Mouse (Mus musculus) Patski (cell line): ENCODE measurements around the gene Nebl. TPM values are rescaled to one million over a fixed set of nuclear protein-coding genes. Genes with fewer than 3 reads are reported as not detected.

Experiments used
- ATAC-seq: fragments of 100-300 bp; one replicate; pipeline ENCODE4 v1.8.0; 2021
- CTCF ChIA-PET: fragments of 350-600 bp; sonication (Branson Sonifier 250); formaldehyde crosslinking; loops from one replicate; lab custom pipeline; 2022; ENCODE audit warnings: inconsistent platforms; lab: Charles Lee
- POLR2A ChIA-PET: fragments of 350-600 bp; sonication (Branson Sonifier 250); formaldehyde crosslinking; loops from one replicate; lab custom pipeline; 2022; ENCODE audit warnings: antibody characterized with exemption, inconsistent platforms; lab: Charles Lee
- DNase-seq: peaks from one replicate; pipeline ENCODE4 v3.0.0-alpha.2; 2011; ENCODE audit warnings: low read depth, low spot score
- H3K27me3 ChIP-seq: fragments of 371-371 bp; one replicate; pipeline ENCODE4 v1.5.1; 2021
- CTCF ChIP-seq: fragments of 100-300 bp; IDR thresholded peaks from one replicate; pipeline ENCODE4 v1.5.1; 2021
- in situ Hi-C: fragments of 300-500 bp; cut with MboI; formaldehyde crosslinking; loops from 3 replicates; pipeline ENCODE4 v1.11.1; 2018; ENCODE audit warnings: low pct_unique_long_range_greater_than_20kb, mixed read lengths
- polyA plus RNA-seq: library from polyadenylated mRNA; unstranded; gene quantifications from one replicate; pipeline ENCODE4 v1.2.3, GENCODE M21; 2021

The Nebl gene
- polyA plus RNA-seq, 1 experiment from 2014 or later = 0.33 TPM

DNA sequence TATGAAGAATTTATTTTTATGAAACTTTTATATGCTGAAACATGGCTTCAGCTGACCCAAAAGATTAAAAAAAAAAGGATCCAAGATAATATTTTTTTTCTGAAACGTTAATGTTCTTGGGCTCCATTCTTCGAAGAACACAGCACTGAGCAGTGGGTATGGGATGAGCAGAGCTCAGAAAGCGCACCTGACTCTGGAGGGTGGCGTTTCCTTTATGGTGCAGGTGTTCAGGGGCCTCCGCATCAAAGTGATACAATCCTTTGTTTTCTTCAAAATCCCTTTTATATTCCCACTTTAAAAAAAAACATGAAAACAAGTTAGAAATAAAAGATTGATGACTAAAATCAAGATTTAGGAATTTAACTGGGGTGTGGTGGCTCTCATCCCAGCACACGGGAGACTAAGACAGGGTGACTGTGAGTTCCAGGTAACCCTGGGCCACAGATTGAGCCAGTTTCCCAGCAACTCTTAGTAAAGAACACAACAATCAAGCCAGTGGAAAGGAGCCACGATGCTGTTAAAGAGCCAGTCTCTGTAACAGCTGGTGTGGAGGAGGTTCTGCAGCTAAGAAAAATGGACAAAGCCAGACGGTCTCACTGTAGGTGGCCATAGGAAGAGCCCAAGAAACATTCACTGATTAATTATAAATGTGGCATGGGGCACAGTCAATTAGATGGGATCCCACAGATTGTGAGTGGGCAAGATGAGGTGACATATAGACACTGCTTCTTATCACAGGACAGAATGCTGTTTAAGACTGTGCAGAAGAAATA lies 317.6 kb downstream of the Nebl start:
- CTCF ChIA-PET = interaction anchor here (0.7 kb wide), 1 partner anchor 653 kb away, joined by 3 read pairs; no protein-coding TSS in a partner anchor
- POLR2A ChIA-PET = no interaction called here
- TF ChIP-seq CTCF = no peak
- in situ Hi-C loops = loop anchor here (10.0 kb wide), 1 partner anchor 1049 kb away; no protein-coding TSS in a partner anchor
- no peak for DNase-seq
- no peaks in the 10 kb centered on the region for H3K27me3 ChIP-seq
- no peak for ATAC-seq

DNA sequence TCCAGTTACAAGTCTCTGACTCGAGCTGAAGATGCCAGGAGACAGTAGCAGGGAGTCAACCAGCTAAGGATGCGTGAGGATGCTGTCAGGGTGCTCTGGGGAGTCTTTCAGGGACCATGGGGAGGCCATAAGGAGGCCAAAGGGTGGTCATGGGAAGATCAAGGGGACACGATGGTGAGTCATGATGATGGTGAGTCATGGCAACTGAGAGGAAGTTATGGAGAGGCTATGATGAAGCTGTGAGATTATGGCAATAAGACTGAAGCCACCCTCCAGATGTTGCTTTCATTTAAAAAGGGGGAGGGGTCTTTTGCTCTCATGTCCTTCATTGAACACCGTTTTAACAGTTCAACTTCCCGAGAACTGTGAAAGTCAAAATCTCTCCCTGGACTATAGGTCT lies 322.0 kb downstream of the Nebl start:
- no peak for DNase-seq
- ChIA-PET POLR2A (no interaction called here), CTCF (no interaction called here)
- no peak for TF ChIP-seq CTCF
- no peak for ATAC-seq
- H3K27me3 ChIP-seq = no peaks in the 10 kb centered on the region
- in situ Hi-C loops = no loop called here

GRCm38 (mm10) chr2:17405899-17406531 lies 325.2 kb downstream of the Nebl start:
- CTCF ChIA-PET = no interaction called here

GRCm38 (mm10) chr2:17402511-17402910 lies 328.8 kb downstream of the Nebl start:
- ChIA-PET CTCF (interaction anchor here (1.4 to 1.8 kb wide), 3 partner anchors 9 to 23 kb away, joined by 3 to 5 read pairs (median 5); no protein-coding TSS in a partner anchor), POLR2A (no interaction called here)
- H3K27me3 ChIP-seq = peaks cover 8% of the 10 kb centered on the region
- DNase-seq (no peak), ATAC-seq (no peak)
- in situ Hi-C loops = no loop called here
- no peak for TF ChIP-seq CTCF

More at GRCm38 (mm10) chr2:17405899-17406531, 325.2 kb downstream of the Nebl start:
- no peak for TF ChIP-seq CTCF
- in situ Hi-C loops = no loop called here
- no peaks in the 10 kb centered on the region for H3K27me3 ChIP-seq
- POLR2A ChIA-PET = no interaction called here
- ATAC-seq (no peak), DNase-seq (no peak)

GRCm38 (mm10) chr2:17396235-17396634 lies 335.0 kb downstream of the Nebl start:
- CTCF ChIA-PET = interaction anchor here (1.1 kb wide), 1 partner anchor 15 kb away, joined by 3 read pairs; no protein-coding TSS in a partner anchor
- ATAC-seq = no peak
- POLR2A ChIA-PET = no interaction called here
- H3K27me3 ChIP-seq = peaks cover 8% of the 10 kb centered on the region
- no peak for DNase-seq
- in situ Hi-C loops = no loop called here
- no peak for TF ChIP-seq CTCF

GRCm38 (mm10) chr2:17391389-17391788 lies 339.9 kb downstream of the Nebl start:
- CTCF ChIA-PET = interaction anchor here (1.3 kb wide), 1 partner anchor 20 kb away, joined by 3 read pairs; no protein-coding TSS in a partner anchor
- H3K27me3 ChIP-seq = no peaks in the 10 kb centered on the region
- DNase-seq (no peak), ATAC-seq (no peak)
- no peak for TF ChIP-seq CTCF
- POLR2A ChIA-PET = no interaction called here
- in situ Hi-C loops = no loop called here

GRCm38 (mm10) chr2:17390513-17391200 lies 340.6 kb downstream of the Nebl start:
- CTCF ChIA-PET = interaction anchor here (1.3 kb wide), 1 partner anchor 21 kb away, joined by 3 read pairs; no protein-coding TSS in a partner anchor

GRCm38 (mm10) chr2:17389886-17390285 lies 341.4 kb downstream of the Nebl start:
- no peak for ATAC-seq
- no peak for TF ChIP-seq CTCF
- DNase-seq = no peak
- no peaks in the 10 kb centered on the region for H3K27me3 ChIP-seq
- in situ Hi-C loops = no loop called here
- POLR2A ChIA-PET = no interaction called here
- CTCF ChIA-PET = interaction anchor here (1.3 kb wide), 1 partner anchor 22 kb away, joined by 3 read pairs; no protein-coding TSS in a partner anchor

More at GRCm38 (mm10) chr2:17390513-17391200, 340.6 kb downstream of the Nebl start:
- TF ChIP-seq CTCF = no peak
- POLR2A ChIA-PET = no interaction called here
- no peaks in the 10 kb centered on the region for H3K27me3 ChIP-seq
- in situ Hi-C loops = no loop called here
- ATAC-seq = no peak
- no peak for DNase-seq

DNA sequence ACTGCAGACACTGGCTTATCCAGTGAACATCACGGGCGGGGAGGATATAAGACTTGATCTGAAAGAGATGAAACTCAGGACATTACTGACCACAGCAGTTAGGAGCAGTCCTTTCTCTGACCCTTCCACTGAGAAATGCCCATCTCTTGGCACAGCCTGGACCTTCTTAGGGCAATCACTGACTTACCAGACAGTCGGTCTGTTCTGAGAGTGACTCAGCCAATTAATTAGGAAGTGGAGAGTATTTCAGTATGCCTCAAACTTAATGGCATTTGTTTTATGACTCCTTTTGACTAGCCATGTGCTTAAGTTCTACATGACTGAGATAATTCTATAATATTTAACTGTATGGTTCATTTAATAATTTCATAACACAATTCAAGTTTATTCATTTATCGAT lies 341.9 kb downstream of the Nebl start:
- POLR2A ChIA-PET = no interaction called here
- no peaks in the 10 kb centered on the region for H3K27me3 ChIP-seq
- TF ChIP-seq CTCF = no peak
- DNase-seq (peak; percentile 22), ATAC-seq (no peak)
- CTCF ChIA-PET = no interaction called here
- in situ Hi-C loops = no loop called here

DNA sequence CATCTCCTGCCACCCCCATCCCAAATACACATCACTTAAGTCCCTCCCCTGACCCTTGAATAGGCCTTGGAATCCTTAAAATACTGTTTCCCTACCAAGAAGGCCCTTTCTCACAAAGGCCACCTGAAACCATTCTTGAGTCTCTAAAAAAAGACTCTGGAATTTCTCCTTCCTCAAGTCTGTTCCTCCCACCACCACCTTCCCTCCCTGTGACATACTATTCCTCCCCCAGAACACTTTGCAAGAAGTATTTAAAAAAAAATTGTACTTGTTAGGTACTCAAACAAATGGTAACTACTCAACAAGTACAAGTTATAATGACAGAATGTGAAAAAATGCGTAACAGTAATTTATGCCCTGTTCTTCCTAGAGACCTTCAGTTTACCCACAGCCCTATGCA lies 349.0 kb downstream of the Nebl start:
- DNase-seq (no peak), ATAC-seq (no peak)
- no peaks in the 10 kb centered on the region for H3K27me3 ChIP-seq
- in situ Hi-C loops = no loop called here
- ChIA-PET CTCF (no interaction called here), POLR2A (no interaction called here)
- TF ChIP-seq CTCF = no peak
